ENCODE assay signal across 16 mouse cellular contexts in the genomic region with DNA sequence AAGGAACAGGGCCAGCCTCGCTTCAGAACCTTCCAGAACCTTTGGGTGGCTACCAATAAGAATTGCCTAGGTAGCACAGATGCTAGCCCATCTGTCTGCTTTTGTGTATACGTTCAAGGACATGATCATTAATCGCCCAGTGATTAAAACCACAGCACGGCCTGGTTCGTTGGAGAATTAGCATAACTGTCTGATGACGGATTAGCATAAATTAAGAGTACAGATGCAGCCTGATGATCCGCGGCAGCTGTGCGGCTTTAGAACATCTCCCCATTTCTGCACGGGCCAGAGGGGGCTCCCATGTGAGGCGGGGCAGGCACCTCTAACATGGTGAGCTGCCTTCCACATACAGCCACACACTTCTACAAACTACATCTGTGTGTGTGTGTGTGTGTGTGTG. TPM values are rescaled to one million over a fixed set of nuclear protein-coding genes. Genes with fewer than 3 reads are reported as not detected.
DNase-seq lines count a peak whose midpoint lies in the region; ATAC-seq and TF ChIP-seq lines count a peak whose summit lies in the region.
"Had no signal": no experiment of that assay in that cellular context is flagged by ENCODE, and none has a peak within 500 bp of the region (broad histone marks: within the 10 kb centered on the region; RNA-seq: fewer than 3 reads in every experiment).

No protein-coding gene starts in this region.

- TF ChIP-seq CTCF in intestine, postnatal 0 days (IDR thresholded peaks at IDR 0.05; ENCODE audit: low read depth), result no peak

- peaks cover 49% of the 10 kb centered on the region for H3K36me3 ChIP-seq in neural tube, embryonic 14.5 days (ENCODE audit: control insufficient read depth, insufficient read depth, low read length)
- H3K36me3 ChIP-seq in hindbrain, embryonic 11.5 days (ENCODE audit: control insufficient read depth, insufficient read depth, low read length), result no peaks in the 10 kb centered on the region
- peaks cover 65% of the 10 kb centered on the region for H3K36me3 ChIP-seq in midbrain, embryonic 12.5 days
- peaks cover 66% of the 10 kb centered on the region for H3K36me3 ChIP-seq in intestine, postnatal 0 days (ENCODE audit: control insufficient read depth, insufficient read depth)

- H3K4me1 ChIP-seq in neural tube, embryonic 14.5 days (ENCODE audit: control insufficient read depth, insufficient read depth, low read length), result no peaks in the 10 kb centered on the region
- H3K4me1 ChIP-seq in hindbrain, embryonic 11.5 days (replicated peaks; ENCODE audit: control insufficient read depth, insufficient read depth, low read length), result no peaks in the 10 kb centered on the region
- peaks cover 28% of the 10 kb centered on the region for H3K4me1 ChIP-seq in midbrain, embryonic 12.5 days
- H3K4me1 ChIP-seq in intestine, postnatal 0 days (replicated peaks; ENCODE audit: control insufficient read depth, insufficient read depth, low read length), result no peaks in the 10 kb centered on the region
- H3K4me1 ChIP-seq: stomach, embryonic 15.5 days had no signal

- H3K27ac ChIP-seq in neural tube, embryonic 14.5 days (ENCODE audit: low read depth, low read length), result no peak overlapping the region
- H3K27ac ChIP-seq in hindbrain, embryonic 11.5 days (ENCODE audit: low read depth, low read length), result no peak overlapping the region
- H3K27ac ChIP-seq in midbrain, embryonic 12.5 days (replicated peaks), result peak overlapping the region; percentile 78
- no peak overlapping the region for H3K27ac ChIP-seq in intestine, postnatal 0 days (ENCODE audit: low read depth, low read length)
- H3K27ac ChIP-seq: stomach, embryonic 15.5 days had no signal

- H3K9me3 ChIP-seq in neural tube, embryonic 14.5 days (ENCODE audit: control insufficient read depth, low read length), result no peaks in the 10 kb centered on the region
- no peaks in the 10 kb centered on the region for H3K9me3 ChIP-seq in hindbrain, embryonic 11.5 days (ENCODE audit: control insufficient read depth, low read length)
- H3K9me3 ChIP-seq in midbrain, embryonic 12.5 days, result no peaks in the 10 kb centered on the region
- no peaks in the 10 kb centered on the region for H3K9me3 ChIP-seq in intestine, postnatal 0 days (ENCODE audit: control insufficient read depth)
- H3K9me3 ChIP-seq: heart, embryonic 12.5 days; stomach, embryonic 15.5 days had no signal

- WGBS in neural tube, embryonic 14.5 days, result 41% methylated on average over 11 of the region's 11 CpGs
- WGBS in hindbrain, embryonic 11.5 days, result 73% methylated on average over 11 of the region's 11 CpGs
- WGBS in midbrain, embryonic 12.5 days, result 22% methylated on average over 11 of the region's 11 CpGs
- 76% methylated on average over 11 of the region's 11 CpGs for WGBS in intestine, postnatal 0 days

- no peak overlapping the region for H3K4me3 ChIP-seq in neural tube, embryonic 14.5 days (ENCODE audit: low read depth, low read length)
- H3K4me3 ChIP-seq in hindbrain, embryonic 11.5 days (ENCODE audit: low read depth, low read length), result no peak overlapping the region
- no peak overlapping the region for H3K4me3 ChIP-seq in midbrain, embryonic 12.5 days
- no peak overlapping the region for H3K4me3 ChIP-seq in intestine, postnatal 0 days (ENCODE audit: low read depth, low read length)
- H3K4me3 ChIP-seq: heart, embryonic 12.5 days; myocyte; stomach, embryonic 15.5 days had no signal

- H3K27me3 ChIP-seq in neural tube, embryonic 14.5 days (ENCODE audit: control insufficient read depth, insufficient read depth, low read length), result no peaks in the 10 kb centered on the region
- no peaks in the 10 kb centered on the region for H3K27me3 ChIP-seq in hindbrain, embryonic 11.5 days (ENCODE audit: control insufficient read depth, insufficient read depth, low read length)
- H3K27me3 ChIP-seq in midbrain, embryonic 12.5 days, result no peaks in the 10 kb centered on the region; the same call in 1 of the 2 replicates
- H3K27me3 ChIP-seq in intestine, postnatal 0 days (replicated peaks; ENCODE audit: control insufficient read depth, insufficient read depth, low read length), result no peaks in the 10 kb centered on the region
- H3K27me3 ChIP-seq: stomach, embryonic 15.5 days had no signal

- no peak overlapping the region for H3K9ac ChIP-seq in neural tube, embryonic 14.5 days (replicated peaks; ENCODE audit: low read depth, low read length)
- H3K9ac ChIP-seq in hindbrain, embryonic 11.5 days (ENCODE audit: low read depth, low read length), result no peak overlapping the region
- H3K9ac ChIP-seq in midbrain, embryonic 12.5 days (replicated peaks), result no peak overlapping the region
- H3K9ac ChIP-seq in intestine, postnatal 0 days (ENCODE audit: low read depth, low read length), result no peak overlapping the region
- H3K9ac ChIP-seq: heart, embryonic 12.5 days; stomach, embryonic 15.5 days had no signal

- ATAC-seq in neural tube, embryonic 14.5 days (ENCODE audit: low read depth), result 0 out of 2 replicates have a peak, but pooled peaks have one; percentile 28
- ATAC-seq in hindbrain, embryonic 11.5 days (ENCODE audit: low FRiP score), result peak; percentile 35; the same call in 1 of the 2 replicates
- peak; percentile 79 for ATAC-seq in midbrain, embryonic 12.5 days (ENCODE audit: low FRiP score, low read depth)
- no peak for ATAC-seq in inflammation-experienced regulatory T-cells, adult 6 months
- ATAC-seq in intestine, postnatal 0 days, result no peak
- ATAC-seq: activated CD4-positive, CD25-positive, alpha-beta regulatory T cell, adult 4 months had no signal

- H3K4me2 ChIP-seq in neural tube, embryonic 14.5 days (ENCODE audit: low read depth, low read length), result no peak overlapping the region
- no peak overlapping the region for H3K4me2 ChIP-seq in hindbrain, embryonic 11.5 days (replicated peaks; ENCODE audit: low read depth, low read length)
- no peak overlapping the region for H3K4me2 ChIP-seq in midbrain, embryonic 12.5 days (replicated peaks)
- no peak overlapping the region for H3K4me2 ChIP-seq in intestine, postnatal 0 days (replicated peaks; ENCODE audit: low read depth)
- H3K4me2 ChIP-seq: heart, embryonic 12.5 days; stomach, embryonic 15.5 days had no signal

- no peak for DNase-seq in neural tube, embryonic 10.5 days (ENCODE audit: extremely low spot score, low spot score)
- DNase-seq in hindbrain, embryonic 11.5 days (ENCODE audit: low spot score), result no peak
- no peak for DNase-seq in frontal cortex, postnatal 10 days (ENCODE audit: low spot score in 2 of 2)
- no peak for DNase-seq in thymus, postnatal 4 days
- DNase-seq: heart, postnatal 36 days; kidney, adult 2 months; layer of hippocampus, postnatal 36 days; lung, adult 2 months had no signal

RNA-seq across cellular contexts. Expression of gene Nfatc2, which starts 40.7 kb away (rescaled TPM):
- 2.6 and 4.0 TPM in 2 replicates for polyA plus RNA-seq in neural tube, embryonic 14.5 days (2014; fragmentation: Nextera tagmentation; extraction: Ambion mirVana)
- polyA plus RNA-seq in hindbrain, embryonic 11.5 days (2014; fragmentation: Nextera tagmentation; extraction: Ambion mirVana), result 0.25 and 0.82 TPM in 2 replicates
- polyA plus RNA-seq in midbrain, embryonic 12.5 days (2016; fragmentation: Nextera tagmentation; extraction: Ambion mirVana), result 0.97 and 1.5 TPM in 2 replicates
- 10 to 100 TPM; 21.7 to 24.8 (median 23.1) TPM for polyA plus RNA-seq in inflammation-experienced regulatory T-cells, adult 6 months (2017; shearing (Covaris generic))
- 1.5 and 1.9 TPM in 2 replicates for polyA plus RNA-seq in intestine, postnatal 0 days (2015; fragmentation: Nextera tagmentation; extraction: Ambion mirVana)

Comparison
In these comparisons a context has a peak if more than half of its experiments do, and no peak if none do; other contexts are left out.
1. ATAC-seq: peak in neural tube, embryonic 14.5 days (single experiment), hindbrain, embryonic 11.5 days (single experiment) and midbrain, embryonic 12.5 days (single experiment); none in inflammation-experienced regulatory T-cells, adult 6 months (single experiment) and intestine, postnatal 0 days (single experiment).